Mouse (Mus musculus) liver, embryonic 15.5 days (tissue): ENCODE measurements around the gene Dscam. TPM values are rescaled to one million over a fixed set of nuclear protein-coding genes. Genes with fewer than 3 reads are reported as not detected.

Experiments used
- ATAC-seq: fragments of 200-750 bp; cut with Nextera tagmentation; 2 replicates; pipeline ENCODE4 v1.8.0; 2017; ENCODE audit warnings: moderate number of reproducible peaks, mild to moderate bottlenecking, moderate library complexity; ENCODE audit not compliant: insufficient read depth
- H3K27ac ChIP-seq: fragments of 300-500 bp; sonication (generic); replicated peaks from 2 replicates; pipeline ENCODE4 v1.5.1; 2015; ENCODE audit warnings: mild to moderate bottlenecking, inconsistent platforms
- H3K27me3 ChIP-seq: fragments of 300-500 bp; sonication (generic); 2 replicates; pipeline ENCODE4 v1.6.1; 2015; ENCODE audit warnings: mild to moderate bottlenecking, inconsistent platforms
- H3K36me3 ChIP-seq: fragments of 300-500 bp; sonication (generic); replicated peaks from 2 replicates; pipeline ENCODE4 v1.6.1; 2015; ENCODE audit warnings: moderate library complexity, mild to moderate bottlenecking, inconsistent platforms
- H3K4me1 ChIP-seq: fragments of 300-500 bp; sonication (generic); replicated peaks from 2 replicates; pipeline ENCODE4 v1.6.1; 2015; ENCODE audit warnings: inconsistent platforms
- H3K4me2 ChIP-seq: fragments of 300-500 bp; sonication (generic); 2 replicates; pipeline ENCODE4 v1.6.1; 2015; ENCODE audit warnings: moderate library complexity, mild to moderate bottlenecking, inconsistent platforms
- H3K4me3 ChIP-seq: fragments of 300-500 bp; sonication (generic); replicated peaks from 2 replicates; pipeline ENCODE4 v1.5.1; 2015; ENCODE audit warnings: mild to moderate bottlenecking, inconsistent platforms
- H3K9ac ChIP-seq: fragments of 300-500 bp; sonication (generic); 2 replicates; pipeline ENCODE4 v1.6.1; 2015; ENCODE audit warnings: moderate library complexity, mild to moderate bottlenecking, inconsistent platforms
- H3K9me3 ChIP-seq: fragments of 300-500 bp; sonication (generic); replicated peaks from 2 replicates; pipeline ENCODE4 v1.6.1; 2016; ENCODE audit warnings: inconsistent platforms
- WGBS: fragments of 180-500 bp; shearing (Covaris S2); methylation state at CpG from one replicate; pipeline ENCODE4 v1.1.7; 2015; ENCODE audit warnings: mixed read lengths; ENCODE audit not compliant: insufficient replicate concordance; 5-methylcytosine and 5-hydroxymethylcytosine counted together
- polyA plus RNA-seq: library from polyadenylated mRNA; unstranded; fragments of >200 nt; fragmentation: Nextera tagmentation; extraction: Ambion mirVana; gene quantifications from 2 replicates; pipeline ENCODE4 v1.2.1, GENCODE M21; 2015

Dscam gene
- polyA plus RNA-seq, 1 experiment from 2014 or later: not detected

DNA sequence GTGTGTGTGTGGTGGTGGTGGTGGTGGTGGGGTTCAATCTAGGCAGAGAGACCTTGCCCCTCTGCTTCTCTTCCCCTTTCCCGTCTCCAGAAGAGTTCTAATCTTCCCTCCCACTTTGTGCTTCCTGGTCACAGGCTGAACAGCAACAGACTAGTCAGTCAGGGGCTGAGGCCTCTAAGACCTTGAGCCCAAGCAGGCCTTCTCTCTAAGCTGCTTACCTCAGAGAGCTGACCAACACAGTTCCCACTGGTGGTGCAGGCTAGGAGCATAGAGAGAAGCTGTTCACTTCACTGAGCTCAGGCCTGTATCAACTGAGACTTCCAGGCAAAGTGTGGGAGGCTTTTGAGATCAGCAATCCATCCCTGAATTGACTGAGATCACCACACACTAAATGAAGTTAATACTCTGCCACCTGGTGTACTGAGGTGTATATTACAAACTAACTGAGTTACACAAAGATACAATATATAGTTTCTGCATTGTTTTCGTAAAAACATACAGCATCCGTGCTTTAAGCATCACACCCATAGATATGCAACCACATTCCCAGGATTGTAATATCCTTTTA lies 153.3 kb downstream of the Dscam start:
- Histone ChIP-seq H3K4me1 (peaks cover 8% of the 10 kb centered on the region), H3K9ac (no peak overlapping the region), H3K4me2 (no peak overlapping the region), H3K27me3 (peaks cover 3% of the 10 kb centered on the region; the same call in 1 of the 2 replicates), H3K4me3 (no peak overlapping the region), H3K9me3 (no peaks in the 10 kb centered on the region), H3K36me3 (no peaks in the 10 kb centered on the region), H3K27ac (no peak overlapping the region)
- 52% methylated on average over 3 of the region's 3 CpGs for WGBS
- peak; percentile 32 for ATAC-seq

DNA sequence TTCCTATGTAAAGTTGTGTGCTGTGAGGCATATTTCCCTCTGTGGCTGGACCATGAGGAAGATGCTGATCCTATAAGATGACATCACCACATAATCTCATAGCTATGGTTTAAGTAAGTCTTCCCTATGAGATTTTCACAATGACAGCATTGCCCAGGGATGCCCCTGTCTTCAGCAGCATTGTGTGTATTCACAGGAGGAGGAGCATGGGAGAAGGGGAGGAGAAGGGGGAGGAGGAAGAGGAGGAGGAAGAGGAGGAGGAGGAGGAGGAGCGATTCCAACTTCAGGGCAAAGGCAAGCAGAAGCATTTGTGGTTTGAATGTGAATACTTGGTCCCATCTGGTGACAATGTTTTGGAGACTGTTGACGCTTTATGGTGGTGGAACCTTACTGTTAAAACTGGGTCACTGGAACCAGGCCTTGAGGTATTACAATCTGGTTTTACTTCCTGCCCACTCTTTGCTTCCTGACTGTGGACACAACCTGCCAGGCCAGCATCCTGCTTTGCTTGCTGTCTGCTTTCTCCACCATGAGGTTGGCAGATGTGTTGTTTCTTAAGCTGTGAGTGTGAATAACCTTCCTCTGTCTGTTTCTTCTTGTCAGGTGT lies 154.2 kb downstream of the Dscam start:
- peak; percentile 51; the same call in 1 of the 2 replicates for ATAC-seq
- H3K4me2 ChIP-seq: no peak overlapping the region
- peaks cover 8% of the 10 kb centered on the region for H3K4me1 ChIP-seq
- no peak overlapping the region for H3K9ac ChIP-seq
- H3K27ac ChIP-seq: no peak overlapping the region
- H3K4me3 ChIP-seq: no peak overlapping the region
- no peaks in the 10 kb centered on the region for H3K9me3 ChIP-seq
- H3K36me3 ChIP-seq: no peaks in the 10 kb centered on the region
- H3K27me3 ChIP-seq: no peaks in the 10 kb centered on the region; the same call in 1 of the 2 replicates
- WGBS: 62% methylated on average over 2 of the region's 2 CpGs

- Histone ChIP-seq H3K9me3 (no peaks in the 10 kb centered on the region), H3K27me3 (no peaks in the 10 kb centered on the region; the same call in 1 of the 2 replicates), H3K36me3 (no peaks in the 10 kb centered on the region), H3K27ac (no peak overlapping the region), H3K4me3 (no peak overlapping the region), H3K4me1 (peaks cover 10% of the 10 kb centered on the region), H3K4me2 (no peak overlapping the region), H3K9ac (no peak overlapping the region)
- WGBS: 65% methylated on average over 3 of the region's 3 CpGs
- no peak for ATAC-seq
Observed at GRCm38 (mm10) chr16:97014343-97014742, 156.2 kb downstream of the Dscam start.

DNA sequence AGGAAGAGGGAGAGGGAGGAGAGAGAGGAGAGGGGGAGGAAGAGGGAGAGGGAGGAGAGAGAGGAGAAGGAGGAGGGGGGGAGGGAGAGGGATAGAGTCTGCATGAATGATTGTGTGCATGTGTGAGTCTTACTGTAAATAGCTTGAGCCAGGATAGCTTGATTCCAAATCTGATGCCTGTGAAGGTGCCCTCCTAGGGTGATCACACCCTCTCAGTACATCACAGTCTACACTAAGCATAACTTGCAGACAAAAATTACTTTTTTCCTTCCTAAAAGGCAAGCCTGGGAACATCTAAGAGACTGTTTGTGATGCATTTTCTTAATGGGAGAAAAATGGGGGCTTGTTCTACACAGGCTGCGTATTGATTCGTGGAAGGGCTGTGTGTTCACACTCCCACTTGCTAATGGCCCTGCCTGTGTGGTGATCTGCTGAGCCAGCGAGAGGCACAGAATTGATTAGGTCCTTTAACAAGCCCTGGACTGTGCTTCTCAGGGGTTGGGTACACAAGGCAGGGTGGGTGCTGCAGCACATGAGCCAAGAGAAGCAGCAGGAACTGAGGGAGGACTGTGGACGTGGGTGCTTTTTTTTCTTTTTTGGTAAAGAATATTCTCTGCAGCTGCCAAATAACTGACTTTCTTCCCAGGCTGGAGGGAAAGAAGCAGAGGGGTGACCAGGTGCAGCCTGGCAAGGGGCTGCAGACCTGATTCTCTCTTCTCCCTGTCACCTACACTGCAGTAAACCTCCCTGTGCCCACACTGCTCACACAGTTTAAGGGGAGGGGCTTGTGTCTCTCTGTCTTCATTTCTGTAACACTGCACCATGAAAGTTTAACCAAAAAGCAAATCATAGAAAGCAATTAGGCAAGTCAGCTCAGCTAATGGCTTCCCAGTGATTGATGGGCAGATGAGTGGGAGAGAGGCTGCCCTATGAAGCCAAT lies 161.2 kb downstream of the Dscam start:
- ATAC-seq: no peak
- no peak overlapping the region for H3K4me3 ChIP-seq
- 64% methylated on average over 4 of the region's 4 CpGs for WGBS
- peaks cover 51% of the 10 kb centered on the region for H3K4me1 ChIP-seq
- H3K27me3 ChIP-seq: no peaks in the 10 kb centered on the region
- H3K9ac ChIP-seq: 0 out of 2 replicates have a peak overlapping the region, but pooled peaks have one; percentile 6
- H3K9me3 ChIP-seq: no peaks in the 10 kb centered on the region
- H3K4me2 ChIP-seq: no peak overlapping the region
- no peaks in the 10 kb centered on the region for H3K36me3 ChIP-seq
- no peak overlapping the region for H3K27ac ChIP-seq

- Histone ChIP-seq H3K9ac (no peak overlapping the region), H3K4me3 (no peak overlapping the region), H3K27me3 (no peaks in the 10 kb centered on the region), H3K4me2 (no peak overlapping the region), H3K36me3 (no peaks in the 10 kb centered on the region), H3K4me1 (peaks cover 56% of the 10 kb centered on the region), H3K27ac (peak overlapping the region; percentile 88; the same call in 1 of the 2 replicates), H3K9me3 (no peaks in the 10 kb centered on the region)
- no peak for ATAC-seq
- WGBS: 76% methylated on average over 11 of the region's 11 CpGs
Observed at GRCm38 (mm10) chr16:97007892-97008527, 162.5 kb downstream of the Dscam start.

DNA sequence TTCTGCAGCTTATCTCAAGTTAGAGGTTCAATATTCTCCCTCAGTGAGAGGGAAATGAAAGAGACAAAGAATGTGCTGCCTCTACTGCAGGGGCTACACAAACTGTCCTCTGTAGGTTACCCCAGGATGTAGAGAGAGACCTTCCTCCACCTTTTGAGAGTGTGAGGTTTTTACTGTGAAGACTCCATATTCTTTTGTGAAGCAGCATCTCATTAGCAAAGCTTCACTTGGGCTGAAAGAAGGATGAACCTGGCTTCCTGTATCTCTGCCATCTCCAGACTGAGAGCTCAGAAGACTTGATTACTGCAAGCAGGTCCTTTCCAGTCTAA lies 163.7 kb downstream of the Dscam start:
- Histone ChIP-seq H3K27me3 (0 out of 2 replicates have a peak, but pooled peaks cover 4% of the 10 kb centered on the region), H3K9me3 (no peaks in the 10 kb centered on the region), H3K4me3 (peak overlapping the region; percentile 17), H3K27ac (peak overlapping the region; percentile 88), H3K4me2 (peak overlapping the region; percentile 59), H3K9ac (peak overlapping the region; percentile 42), H3K4me1 (peaks cover 56% of the 10 kb centered on the region), H3K36me3 (no peaks in the 10 kb centered on the region)
- ATAC-seq: peak; percentile 40

DNA sequence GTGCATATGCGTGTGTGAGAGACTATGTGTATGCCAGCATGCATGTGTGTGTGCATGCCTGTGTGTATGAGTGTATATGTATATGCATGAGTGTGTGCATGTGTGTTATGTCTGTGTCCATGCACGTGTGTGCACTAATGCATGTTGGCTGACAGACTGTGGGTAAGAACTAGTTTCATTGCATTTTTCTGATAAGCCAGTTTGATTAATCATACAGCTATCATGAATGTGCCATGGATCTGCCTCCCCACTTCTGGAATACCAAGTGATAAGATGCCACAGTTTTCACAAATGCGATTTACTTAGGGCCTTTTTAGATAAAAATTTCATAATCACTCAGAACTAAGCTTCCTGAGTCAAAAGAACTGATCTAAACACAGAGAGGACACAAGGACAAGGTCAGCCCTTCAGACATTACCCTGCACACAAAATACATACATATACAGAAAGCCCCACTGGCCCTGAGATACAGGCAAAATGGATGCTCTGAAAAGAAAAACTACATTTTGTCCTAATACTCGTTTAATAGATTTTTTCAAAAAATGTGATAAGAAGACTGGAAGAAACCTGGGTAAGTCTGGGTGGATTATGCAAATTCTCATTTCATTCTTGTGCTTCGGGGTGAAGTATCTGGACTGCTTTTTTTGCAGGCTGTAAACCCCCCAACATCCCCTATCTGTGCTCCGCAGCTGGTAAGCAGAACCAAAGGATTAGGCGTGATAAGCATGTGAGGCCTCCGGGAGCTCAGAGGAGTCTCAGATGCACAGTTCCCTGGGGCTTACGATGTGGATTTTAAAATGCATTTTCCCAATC lies 164.3 kb downstream of the Dscam start:
- Histone ChIP-seq H3K27me3 (peaks cover 7% of the 10 kb centered on the region; the same call in 1 of the 2 replicates), H3K9ac (peak overlapping the region; percentile 42), H3K4me3 (peak overlapping the region; percentile 17), H3K4me2 (peak overlapping the region; percentile 59), H3K27ac (peak overlapping the region; percentile 88), H3K36me3 (no peaks in the 10 kb centered on the region), H3K4me1 (peaks cover 56% of the 10 kb centered on the region), H3K9me3 (no peaks in the 10 kb centered on the region)
- peak; percentile 98 for ATAC-seq
- WGBS: 22% methylated on average over 9 of the region's 9 CpGs

GRCm38 (mm10) chr16:97003965-97004364 lies 166.6 kb downstream of the Dscam start:
- peaks cover 50% of the 10 kb centered on the region for H3K4me1 ChIP-seq

GRCm38 (mm10) chr16:97002837-97003236 lies 167.7 kb downstream of the Dscam start:
- WGBS: 48% methylated on average over 2 of the region's 2 CpGs
- no peak overlapping the region for H3K4me2 ChIP-seq
- H3K27ac ChIP-seq: no peak overlapping the region
- no peak overlapping the region for H3K4me3 ChIP-seq
- H3K4me1 ChIP-seq: peaks cover 40% of the 10 kb centered on the region
- H3K36me3 ChIP-seq: no peaks in the 10 kb centered on the region
- peaks cover 7% of the 10 kb centered on the region; the same call in 1 of the 2 replicates for H3K27me3 ChIP-seq
- no peak overlapping the region for H3K9ac ChIP-seq
- H3K9me3 ChIP-seq: no peaks in the 10 kb centered on the region
- ATAC-seq: no peak

More at GRCm38 (mm10) chr16:97003965-97004364, 166.6 kb downstream of the Dscam start:
- peaks cover 7% of the 10 kb centered on the region; the same call in 1 of the 2 replicates for H3K27me3 ChIP-seq
- no peak overlapping the region for H3K4me3 ChIP-seq
- H3K4me2 ChIP-seq: no peak overlapping the region
- H3K9ac ChIP-seq: no peak overlapping the region
- H3K36me3 ChIP-seq: no peaks in the 10 kb centered on the region
- no peaks in the 10 kb centered on the region for H3K9me3 ChIP-seq
- ATAC-seq: no peak
- 13% methylated on average over 1 of the region's 1 CpGs for WGBS
- 0 out of 2 replicates have a peak overlapping the region, but pooled peaks have one; percentile 16 for H3K27ac ChIP-seq

- Histone ChIP-seq H3K4me3 (no peak overlapping the region), H3K9ac (no peak overlapping the region), H3K27me3 (peaks cover 7% of the 10 kb centered on the region; the same call in 1 of the 2 replicates), H3K9me3 (no peaks in the 10 kb centered on the region), H3K4me1 (peaks cover 33% of the 10 kb centered on the region), H3K4me2 (no peak overlapping the region), H3K36me3 (no peaks in the 10 kb centered on the region), H3K27ac (no peak overlapping the region)
- WGBS: 45% methylated on average over 3 of the region's 3 CpGs
- ATAC-seq: no peak
Observed at GRCm38 (mm10) chr16:97002189-97002588, 168.4 kb downstream of the Dscam start.
